Mouse (Mus musculus) kidney, postnatal 10 days (tissue): Measurements from ENCODE around the gene Nt5c3.

Source experiments
- DNase-seq: peaks from one replicate; pipeline ENCODE4 v3.0.0; 2021; ENCODE audit warnings: mixed read lengths

The Nt5c3 gene

DNA sequence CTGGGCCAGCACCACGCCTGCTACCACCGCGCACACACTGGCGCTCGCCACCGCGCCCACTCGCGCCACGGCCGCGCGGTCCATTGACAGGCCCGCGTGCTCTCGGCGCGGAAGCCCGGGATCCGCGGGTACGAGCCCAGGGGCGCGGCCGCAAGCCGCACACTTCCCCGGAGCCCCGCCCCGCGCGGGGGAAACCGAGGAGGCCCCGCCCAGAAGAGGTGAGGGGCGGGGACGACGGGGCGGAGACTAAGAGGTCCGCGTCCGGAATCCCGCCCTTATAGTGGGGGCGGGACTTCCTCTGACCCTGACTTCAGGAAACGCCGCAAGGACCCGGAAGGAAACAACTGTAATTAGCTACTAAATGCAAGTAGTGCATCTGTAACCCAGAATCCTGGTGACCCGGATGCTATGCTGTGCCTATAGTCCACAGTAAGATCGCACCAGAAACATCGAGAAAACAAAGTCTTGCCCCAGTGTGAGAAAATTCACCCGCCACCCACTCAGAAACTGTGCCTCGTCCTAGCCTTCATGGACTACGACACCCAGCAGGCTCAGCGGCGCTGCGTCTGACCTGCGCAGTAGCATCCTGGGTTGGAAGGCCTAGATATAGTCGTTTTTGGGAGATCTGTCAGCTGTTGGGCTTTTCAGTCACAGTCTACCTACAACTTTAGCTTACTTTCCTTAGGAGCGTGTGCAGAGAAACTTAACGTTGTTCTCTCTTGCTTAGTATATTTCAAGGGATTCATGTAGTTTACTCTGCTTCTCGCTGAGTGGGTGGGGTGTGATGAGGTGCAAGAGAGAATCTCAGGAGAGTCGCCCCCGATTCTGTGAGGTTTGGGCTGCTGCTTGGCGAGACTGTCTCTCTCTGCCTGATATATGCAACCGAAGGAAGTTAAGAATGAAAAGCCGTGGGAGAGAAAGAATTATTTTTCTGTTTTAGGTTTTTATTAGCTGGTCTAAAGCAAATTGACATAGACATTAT, at the start of gene Nt5c3, which contains the start of gene Vmn1r4:
TSS of gene Nt5c3 (minus strand) at position 207 of the 982 bp plus-strand sequence.
TSS of gene Vmn1r4 (plus strand) at position 290 of the 982 bp plus-strand sequence.
- DNase-seq: peak; percentile 97

DNA sequence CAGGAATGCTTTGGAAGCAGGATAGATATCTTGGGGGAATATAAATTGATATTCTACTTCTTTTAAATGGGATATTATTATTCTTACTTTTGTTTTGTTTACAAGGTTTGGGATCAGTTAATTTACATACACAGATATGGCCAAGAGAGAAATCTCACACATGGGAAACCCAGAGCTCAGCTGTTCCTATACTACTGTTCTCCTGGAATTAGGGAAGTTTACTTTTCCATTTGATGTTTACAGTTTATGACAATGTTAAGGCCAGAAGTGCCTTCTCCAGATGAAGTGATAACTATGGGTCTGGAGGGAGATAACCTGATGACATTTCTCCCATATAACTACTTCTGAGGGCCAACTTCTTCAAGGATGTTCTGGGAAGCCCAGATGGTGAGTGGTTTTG, 46.2 kb upstream of the Nt5c3 start, which contains the start of gene Vmn1r5:
TSS of gene Vmn1r5 (plus strand) at position 301 of the 400 bp plus-strand sequence.
- no peak for DNase-seq

DNA sequence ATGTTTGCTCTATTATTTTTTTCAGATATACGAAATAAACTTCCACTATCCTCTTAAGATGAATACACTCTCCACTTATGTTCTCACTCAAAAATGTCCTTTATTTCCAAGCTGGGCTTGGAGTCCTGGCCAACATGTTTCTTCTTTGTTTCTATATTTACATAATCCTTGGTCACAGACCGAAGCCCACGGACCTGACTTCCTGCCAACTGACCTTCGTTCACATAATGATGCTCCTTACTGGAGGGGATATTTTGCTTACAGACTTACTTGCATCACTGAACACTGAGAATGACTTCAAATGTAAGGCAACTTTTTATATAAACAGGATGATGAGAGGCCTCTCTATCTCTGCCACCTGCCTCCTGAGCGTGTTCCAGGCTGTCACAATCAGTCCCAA, 32.7 kb upstream of the Nt5c3 start:
- peak; percentile 73 for DNase-seq

DNA sequence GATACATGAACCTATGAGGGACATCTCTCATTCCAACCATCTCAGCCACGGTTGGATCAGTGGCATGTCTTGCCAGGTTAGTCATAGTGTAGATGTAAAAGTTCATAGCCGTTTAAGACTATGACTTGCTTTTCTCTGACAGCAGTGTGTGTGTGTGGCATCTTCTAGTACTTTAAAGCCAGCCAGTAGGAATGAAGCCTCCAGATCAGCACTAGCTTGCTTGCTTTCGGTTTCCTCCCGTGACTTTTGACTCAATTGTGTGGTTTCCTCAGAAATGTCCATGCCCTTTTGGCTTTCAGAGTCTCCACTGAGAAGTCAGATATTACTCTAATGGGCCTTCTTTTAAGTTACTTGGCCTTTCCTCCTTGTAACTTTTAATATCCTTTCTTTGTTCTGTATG, 10.6 kb upstream of the Nt5c3 start:
- no peak for DNase-seq

DNA sequence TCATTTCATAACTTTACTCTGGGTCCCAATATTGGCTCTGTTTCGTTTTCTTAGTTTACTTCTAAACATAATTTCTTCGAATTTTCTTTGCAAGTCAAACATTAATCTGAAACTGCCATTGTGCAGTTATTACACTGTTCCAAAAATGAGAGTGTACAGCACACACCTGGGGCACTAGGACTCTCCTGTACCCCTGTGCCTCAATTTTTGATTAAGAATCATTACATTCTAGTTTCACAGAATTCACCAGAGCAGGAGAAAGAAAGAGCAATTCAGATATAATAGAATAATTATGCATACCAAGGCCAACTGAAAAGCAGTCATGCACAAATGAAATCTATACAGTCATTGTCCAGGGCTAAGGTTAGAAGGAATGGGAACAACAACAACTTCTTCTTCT, 8.7 kb upstream of the Nt5c3 start:
- no peak for DNase-seq

DNA sequence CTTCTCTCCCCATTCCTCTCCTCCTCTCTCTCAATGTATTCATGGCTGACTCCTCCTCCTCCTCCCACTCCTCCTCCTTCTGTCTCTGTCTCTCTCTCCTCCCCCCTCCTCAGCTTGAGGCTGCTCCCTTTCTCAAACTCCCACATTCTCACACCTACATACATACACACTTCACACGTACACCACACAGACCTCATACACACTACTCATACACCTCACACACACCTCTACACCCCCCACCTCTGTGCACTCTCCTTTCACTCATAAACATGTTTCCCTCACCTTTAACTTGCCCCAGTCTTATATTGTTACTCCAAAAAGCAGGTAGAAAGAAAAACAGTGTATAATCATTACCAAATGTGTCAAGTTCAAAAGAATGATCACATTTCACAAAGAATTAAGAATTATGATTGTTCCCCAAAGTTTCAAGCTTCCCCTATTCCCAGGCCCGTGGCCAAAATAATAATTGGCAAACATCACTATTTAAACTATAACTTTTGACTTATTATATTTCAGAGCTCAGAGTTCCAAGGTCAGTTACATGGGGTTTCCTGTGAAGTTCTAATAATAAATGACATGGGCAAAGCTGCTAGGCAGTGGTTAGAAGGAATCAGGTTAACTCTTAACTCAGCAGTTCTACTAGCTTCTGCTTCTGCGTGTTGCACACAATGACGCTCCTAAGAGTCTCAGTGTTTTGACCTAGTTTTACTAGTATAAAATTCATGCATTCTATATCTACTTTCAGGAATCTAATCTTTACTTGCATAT, 8.1 kb upstream of the Nt5c3 start:
- DNase-seq: no peak

DNA sequence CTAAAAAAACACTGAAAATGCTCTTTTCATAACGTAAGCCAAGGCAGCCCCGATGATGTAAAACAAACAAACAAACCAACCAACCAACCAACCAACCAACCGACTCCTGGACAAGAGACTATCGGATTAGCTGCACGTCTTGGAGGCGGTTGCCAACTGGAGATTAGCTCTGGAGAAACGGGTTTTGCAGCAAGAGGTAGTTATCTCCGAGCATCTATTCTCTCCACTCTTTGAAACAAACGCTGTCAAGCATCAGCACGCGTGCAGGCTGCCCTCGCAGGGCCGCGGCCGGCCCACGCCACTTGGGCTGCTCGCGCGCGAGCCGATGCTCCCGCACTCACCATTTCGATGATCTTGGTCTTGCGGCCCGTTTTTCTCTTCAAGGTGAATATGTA, 404 bp downstream of the Nt5c3 start:
- no peak for DNase-seq

DNA sequence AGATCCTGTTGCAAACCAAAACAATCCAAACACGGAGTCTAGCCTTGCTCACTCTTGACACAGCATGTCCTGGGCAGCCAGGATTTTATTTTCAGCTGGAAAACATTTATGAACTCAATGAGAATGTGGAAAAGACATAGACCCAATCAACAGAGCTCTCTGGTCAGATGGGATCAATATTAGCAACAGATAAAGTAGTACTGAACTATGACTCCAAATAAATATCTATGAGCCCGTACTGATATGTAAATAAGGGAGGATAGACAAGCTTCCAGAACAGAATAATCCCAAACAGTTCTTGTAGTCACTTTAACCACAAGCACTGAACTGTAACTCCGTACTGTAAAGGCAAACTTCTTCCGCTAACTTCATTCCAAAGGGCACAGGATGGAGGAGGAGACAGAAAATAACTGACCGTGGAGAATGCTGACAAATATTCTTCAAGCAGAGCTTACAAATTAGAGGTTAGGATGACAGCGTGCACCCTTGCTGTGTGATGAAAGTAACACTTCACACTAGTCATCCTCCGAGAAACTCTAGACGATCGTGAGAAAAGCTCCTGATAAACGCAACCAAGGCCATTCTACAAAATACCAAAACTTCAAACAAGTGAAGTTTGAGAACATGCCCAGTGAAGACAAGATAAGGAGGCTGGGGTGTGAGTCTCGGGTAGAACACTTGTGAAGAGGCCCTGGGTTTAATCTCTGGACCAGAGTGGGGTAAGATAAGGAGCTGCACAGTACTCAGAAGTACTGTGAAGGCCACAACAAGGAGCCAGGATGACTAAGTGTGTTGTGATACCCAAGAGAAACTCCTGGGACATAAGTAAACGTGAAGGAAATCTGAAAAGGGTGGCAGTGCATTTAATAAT, 3.3 kb downstream of the Nt5c3 start:
- peak; percentile 28 for DNase-seq

DNA sequence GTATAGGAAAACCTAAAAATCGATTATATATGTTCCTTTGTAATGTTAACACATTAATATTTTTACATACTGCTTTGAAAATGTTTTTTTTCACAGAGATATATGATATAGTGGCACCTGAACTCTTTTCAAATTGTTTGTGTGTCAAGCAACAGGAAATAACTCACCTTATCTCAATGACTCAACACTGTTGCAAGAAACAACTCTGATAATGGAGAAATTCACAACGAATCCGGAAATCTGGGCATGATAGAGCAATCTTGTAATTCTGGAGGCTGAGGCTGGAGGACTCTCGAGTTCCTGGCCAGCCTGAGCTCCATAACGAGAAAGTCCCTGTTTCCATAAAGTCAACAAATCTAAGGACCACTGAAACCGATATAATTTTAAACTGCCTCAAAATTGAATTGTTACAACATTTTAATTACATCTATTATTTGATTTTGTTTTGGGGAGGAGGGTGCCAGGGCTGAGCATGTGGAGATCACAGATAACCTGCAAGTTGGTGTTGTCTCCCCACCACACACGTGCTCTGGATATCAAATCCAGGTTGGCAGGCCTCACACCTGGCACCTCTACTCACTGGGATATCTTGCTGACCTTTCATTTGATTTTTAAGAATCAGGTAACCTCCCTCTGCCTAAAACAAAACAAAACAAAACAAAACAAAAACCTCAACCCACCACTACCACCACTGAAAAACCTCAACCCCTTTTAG, 4.2 kb downstream of the Nt5c3 start:
- DNase-seq: no peak

DNA sequence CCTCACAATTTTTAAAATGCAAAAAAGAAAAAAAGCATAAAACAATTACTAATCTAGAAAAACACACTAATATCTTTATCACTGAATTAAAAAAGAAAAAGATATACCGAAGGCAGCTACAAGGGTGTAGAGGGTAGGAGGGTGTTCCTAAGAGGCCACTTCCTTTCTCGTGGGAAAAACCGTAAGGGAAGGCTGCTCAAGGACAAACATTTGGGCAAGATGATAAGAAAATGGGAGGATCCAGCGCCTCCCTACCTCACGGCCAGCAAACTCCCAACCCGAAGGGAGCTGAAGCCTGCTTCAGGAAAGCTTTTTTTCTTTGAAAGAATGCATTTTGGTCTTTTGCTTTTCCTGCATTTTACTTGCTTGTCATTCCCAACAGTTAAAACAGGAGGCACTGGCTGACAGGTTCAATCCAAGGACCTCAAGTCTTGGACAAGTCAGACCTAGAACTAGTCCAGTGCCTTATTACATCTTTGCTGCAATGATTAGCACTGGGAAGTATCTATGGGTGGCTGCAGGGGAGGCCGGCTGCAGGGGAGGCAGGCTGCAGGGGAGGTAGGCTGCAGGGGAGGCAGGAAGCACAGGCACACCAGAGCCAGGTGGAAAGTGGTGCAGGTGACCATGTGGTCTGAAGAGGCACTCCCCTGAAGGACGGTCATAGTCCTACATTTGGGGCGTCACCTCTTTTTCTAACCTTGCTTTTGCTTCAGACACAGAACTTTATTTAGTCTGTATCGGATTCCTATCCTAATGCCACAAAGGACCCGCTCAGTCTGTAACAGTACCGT, 6.0 kb downstream of the Nt5c3 start:
- DNase-seq: no peak

DNA sequence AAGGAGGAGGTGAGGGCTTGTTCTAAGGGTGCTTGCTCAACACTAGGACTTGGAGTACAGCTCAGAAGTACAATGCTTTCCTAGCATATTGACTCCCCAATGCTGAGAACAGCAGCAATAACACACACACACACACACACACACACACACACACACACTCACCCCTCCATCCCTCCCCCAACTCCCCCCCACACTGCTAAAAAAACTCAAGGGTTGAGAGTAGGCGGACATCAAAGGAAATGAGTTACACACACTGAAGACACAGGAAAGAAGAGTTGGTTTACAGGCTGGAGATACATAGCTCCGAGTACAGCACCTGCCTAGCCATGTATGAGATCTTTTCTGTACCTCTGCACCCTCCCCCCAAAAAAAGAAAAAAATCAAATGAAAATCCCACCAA, 7.5 kb downstream of the Nt5c3 start:
- no peak for DNase-seq

DNA sequence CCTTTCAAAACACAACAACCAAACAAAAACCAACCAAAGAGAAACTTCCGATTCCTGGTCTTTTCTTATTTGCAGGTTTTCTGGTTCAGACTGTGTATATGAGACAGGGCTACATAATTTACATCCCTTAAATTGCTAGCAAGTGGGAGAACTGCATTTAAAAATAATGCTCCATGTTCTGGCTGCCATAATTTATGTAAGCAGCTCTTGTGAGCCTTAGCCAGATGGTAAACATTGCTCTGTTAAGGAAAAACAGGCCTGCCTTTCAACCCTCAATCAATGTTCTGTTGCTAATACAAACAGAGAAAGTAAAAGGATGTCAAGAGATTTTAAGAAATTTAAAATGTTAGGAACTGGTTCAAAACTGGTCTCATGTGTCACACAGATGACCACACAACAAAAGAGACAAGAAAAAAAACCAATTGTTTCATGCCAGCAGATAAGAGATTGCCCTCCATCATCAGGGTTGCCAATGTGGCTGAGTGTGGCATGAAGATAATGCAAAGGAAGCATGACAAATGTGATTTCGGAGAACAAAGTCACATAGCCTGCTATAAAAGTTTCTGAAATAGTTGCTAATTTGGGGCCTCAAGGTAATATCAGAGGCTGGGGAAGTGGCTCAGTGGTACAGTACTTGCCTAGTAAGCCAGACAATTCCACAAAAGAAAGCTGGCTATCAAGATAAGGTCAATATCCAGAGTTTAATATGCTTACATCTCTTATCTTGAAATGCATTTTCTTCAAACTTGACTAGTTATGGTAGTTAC, 10.5 kb downstream of the Nt5c3 start:
- DNase-seq: no peak

DNA sequence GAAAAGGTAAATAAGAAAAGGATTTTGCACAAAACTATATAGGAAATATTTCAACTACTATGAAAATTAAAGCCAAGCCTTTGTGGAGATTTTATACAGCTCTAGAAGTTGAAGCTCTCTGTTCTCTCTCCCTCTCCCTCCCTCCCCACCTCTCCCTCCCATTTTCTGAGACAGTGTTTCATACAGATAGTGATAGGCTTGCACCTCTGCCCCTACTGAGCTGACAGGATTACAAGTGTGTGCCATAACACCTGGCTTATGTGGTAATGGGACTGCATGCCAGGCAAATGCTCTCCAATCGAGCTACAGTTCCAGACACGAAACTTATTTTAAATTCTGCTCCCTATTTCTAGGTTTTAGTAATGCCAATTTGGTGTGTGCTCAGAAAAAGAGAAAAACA, 12.8 kb downstream of the Nt5c3 start:
- no peak for DNase-seq

DNA sequence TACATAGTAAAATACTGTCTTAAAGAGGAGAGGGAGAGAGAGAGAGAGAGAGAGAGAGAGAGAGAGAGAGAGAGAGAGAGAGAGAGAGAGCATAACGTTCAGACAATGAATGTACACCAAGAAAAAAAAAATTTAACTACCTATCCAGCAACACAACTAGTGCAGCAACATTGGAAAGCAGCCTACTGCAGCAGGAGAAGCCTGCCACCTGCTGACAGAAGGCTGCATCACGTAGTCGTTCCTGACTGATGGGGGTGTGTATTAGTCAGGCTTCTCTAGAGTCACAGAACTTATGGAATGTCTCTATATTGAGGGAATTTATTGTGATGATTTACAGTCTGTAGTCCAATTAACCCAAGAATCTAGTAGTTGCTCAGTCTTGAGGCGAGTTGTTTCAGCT, 14.8 kb downstream of the Nt5c3 start:
- DNase-seq: peak; percentile 82

DNA sequence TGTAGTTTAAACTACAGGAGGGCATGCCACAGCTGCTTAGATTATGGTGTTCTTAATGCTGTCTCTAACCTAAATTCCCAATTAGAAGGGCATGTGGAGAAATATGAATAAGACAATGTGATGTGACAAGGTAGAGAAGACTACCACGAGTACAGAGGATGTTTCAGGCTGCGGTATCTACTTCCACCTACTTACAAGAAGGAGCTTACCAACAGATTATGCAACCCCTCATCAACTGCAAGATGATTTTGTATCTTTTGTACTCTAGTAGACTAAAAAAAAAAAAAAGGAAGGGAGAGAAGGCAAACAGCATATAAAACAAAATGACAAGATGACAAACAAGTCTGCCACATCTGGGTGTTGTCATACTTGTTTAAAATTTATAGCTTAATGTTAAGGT, 15.3 kb downstream of the Nt5c3 start:
- DNase-seq: no peak

DNA sequence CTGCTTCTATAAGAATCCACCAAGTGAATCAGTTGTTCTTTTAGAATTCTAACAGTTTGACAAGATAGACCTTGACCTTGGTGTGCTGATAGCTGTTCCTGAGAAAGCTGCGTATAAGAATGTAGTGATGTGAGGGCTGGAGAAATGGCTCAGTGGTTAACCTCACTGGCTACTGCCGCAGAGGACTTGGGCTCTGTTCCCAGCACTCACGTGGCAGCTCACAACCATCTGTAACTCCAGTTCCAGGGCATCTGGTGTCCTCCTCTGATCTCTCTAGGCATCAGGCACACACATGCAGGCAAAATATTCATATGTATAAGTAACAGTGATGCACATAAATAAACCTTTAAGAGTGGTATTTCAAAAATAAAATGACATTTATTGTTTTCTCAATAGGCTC, 15.8 kb downstream of the Nt5c3 start:
- no peak for DNase-seq

DNA sequence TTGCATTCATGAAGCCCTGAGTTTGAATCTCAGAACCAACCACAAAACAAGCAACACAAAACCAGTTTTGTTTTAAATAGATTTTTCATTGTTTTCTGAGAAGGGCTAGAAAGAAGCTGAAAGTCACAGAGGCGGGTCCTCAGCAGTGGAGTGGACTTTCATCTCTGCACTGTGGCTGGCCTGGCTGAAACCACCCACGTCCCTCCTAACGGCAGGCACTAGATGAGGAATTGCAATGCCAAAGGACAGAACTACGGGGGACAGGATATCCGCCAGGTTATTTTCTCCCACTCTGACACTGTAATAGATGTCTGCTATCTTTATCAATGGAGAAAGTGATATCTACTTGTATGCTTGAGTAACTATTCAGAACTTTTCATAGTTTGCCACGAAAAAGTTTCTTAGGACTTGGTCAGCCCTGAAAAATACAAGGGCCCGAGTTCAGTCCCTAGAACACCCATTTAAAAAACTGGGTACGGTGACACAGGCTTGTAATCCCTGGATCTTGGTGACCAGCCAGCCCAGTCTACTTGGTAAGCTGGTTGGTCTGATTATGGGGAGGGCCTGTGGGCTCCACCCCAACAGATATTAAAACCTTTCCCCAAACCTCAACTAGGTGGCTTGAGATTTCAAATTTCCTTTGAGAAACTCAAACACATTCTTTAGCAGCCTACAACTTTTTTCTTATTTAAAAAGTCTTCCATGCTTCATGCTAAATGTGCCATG, 17.4 kb downstream of the Nt5c3 start:
- DNase-seq: peak; percentile 54

DNA sequence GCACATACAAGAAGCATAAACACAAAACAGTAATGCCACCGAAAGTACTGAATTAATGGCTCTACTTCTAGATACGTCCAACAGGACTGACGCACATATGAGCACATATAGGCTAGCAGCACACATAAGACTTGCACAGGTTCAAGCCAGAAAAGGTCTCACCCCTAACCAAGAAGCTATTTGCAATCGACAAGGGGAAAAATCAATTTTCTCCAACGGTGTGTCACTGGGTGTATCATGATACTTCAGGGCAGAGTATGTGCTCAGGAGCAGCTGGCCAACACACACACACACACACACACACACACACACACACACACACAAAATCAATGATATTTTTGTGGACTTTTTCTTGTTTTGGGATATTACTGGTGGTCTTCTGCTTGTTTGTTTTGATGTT, 18.2 kb downstream of the Nt5c3 start:
- DNase-seq: no peak

DNA sequence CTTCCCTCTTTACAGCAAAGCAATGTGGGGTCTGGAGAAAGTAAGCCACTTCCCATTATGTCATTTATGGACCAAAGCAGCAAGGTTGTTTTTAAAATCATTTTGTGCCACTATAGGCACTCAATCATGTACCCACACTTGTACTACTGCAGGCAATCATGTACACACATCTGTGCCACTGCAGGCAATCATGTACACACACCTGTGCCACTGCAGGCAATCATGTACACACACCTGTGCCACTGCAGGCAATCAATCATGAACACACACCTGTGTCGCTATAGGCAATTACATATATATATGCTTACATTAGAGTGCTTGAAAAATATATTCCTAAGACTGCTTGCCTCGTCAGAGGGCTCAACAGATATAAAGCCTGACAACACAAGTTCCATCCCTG, 18.8 kb downstream of the Nt5c3 start:
- DNase-seq: no peak

DNA sequence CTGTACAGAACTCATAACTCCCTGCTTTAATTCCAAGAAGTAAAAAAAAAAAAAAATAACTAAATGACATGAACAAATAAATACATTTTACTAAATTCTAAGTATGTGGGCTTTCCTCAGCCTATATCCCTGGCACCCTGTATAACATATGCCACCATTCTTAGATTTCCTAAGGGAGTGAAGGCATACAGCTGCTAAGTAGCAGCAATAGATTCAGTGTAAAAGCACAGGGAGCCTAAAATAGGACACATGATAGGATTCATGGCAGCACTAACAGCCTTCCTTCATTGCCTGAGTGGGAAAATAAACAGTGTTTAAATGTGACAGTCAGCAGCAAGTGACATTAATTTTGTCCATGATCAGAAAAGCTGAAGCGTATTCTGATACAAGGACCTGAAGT, 19.4 kb downstream of the Nt5c3 start:
- DNase-seq: no peak
